In genomic region chr17:27027460-27028283, GRCm38 (mm10) we compare ENCODE assay signal across 8 mouse cellular contexts. TPM values are rescaled to one million over a fixed set of nuclear protein-coding genes. Genes with fewer than 3 reads are reported as not detected.
A peak's percentile ranks its signal among the peaks of the same experiment; 100 is the strongest.
DNase-seq lines count a peak whose midpoint lies in the region; ATAC-seq and TF ChIP-seq lines count a peak whose summit lies in the region.

No protein-coding gene starts in this region.

- H3K4me2 ChIP-seq in hindbrain, embryonic 12.5 days (replicated peaks): peak overlapping the region; percentile 88
- peak overlapping the region; percentile 82 for H3K4me2 ChIP-seq in limb, embryonic 15.5 days
- peak overlapping the region; percentile 62 for H3K4me2 ChIP-seq in midbrain, postnatal 0 days (ENCODE audit: low read depth, low read length, poor library complexity, severe bottlenecking)

- no peaks in the 10 kb centered on the region; the same call in 1 of the 2 replicates for H3K9me3 ChIP-seq in erythroblast, embryonic 14.5 days (ENCODE audit: control insufficient read depth, low read length)
- no peaks in the 10 kb centered on the region for H3K9me3 ChIP-seq in hindbrain, embryonic 12.5 days (replicated peaks)
- no peaks in the 10 kb centered on the region for H3K9me3 ChIP-seq in limb, embryonic 15.5 days
- H3K9me3 ChIP-seq in midbrain, postnatal 0 days (ENCODE audit: low read length): no peaks in the 10 kb centered on the region

- peaks cover 25% of the 10 kb centered on the region for H3K36me3 ChIP-seq in erythroblast, embryonic 14.5 days (ENCODE audit: control insufficient read depth)
- H3K36me3 ChIP-seq in hindbrain, embryonic 12.5 days: peaks cover 36% of the 10 kb centered on the region
- H3K36me3 ChIP-seq in limb, embryonic 15.5 days: peaks cover 34% of the 10 kb centered on the region
- H3K36me3 ChIP-seq in midbrain, postnatal 0 days (ENCODE audit: insufficient read depth, low read length): peaks cover 20% of the 10 kb centered on the region

- 46% methylated on average over 12 of the region's 12 CpGs for WGBS in hindbrain, embryonic 12.5 days
- WGBS in limb, embryonic 15.5 days: 20% methylated on average over 12 of the region's 12 CpGs
- 31% methylated on average over 12 of the region's 12 CpGs for WGBS in midbrain, postnatal 0 days

- no peaks in the 10 kb centered on the region for H3K27me3 ChIP-seq in erythroblast, embryonic 14.5 days (ENCODE audit: control insufficient read depth)
- no peaks in the 10 kb centered on the region for H3K27me3 ChIP-seq in hindbrain, embryonic 12.5 days
- no peaks in the 10 kb centered on the region for H3K27me3 ChIP-seq in limb, embryonic 15.5 days
- H3K27me3 ChIP-seq in midbrain, postnatal 0 days (ENCODE audit: insufficient read depth, low read length): no peaks in the 10 kb centered on the region

- DNase-seq in layer of hippocampus, postnatal 10 days (ENCODE audit: low spot score in 2 of 2): peak; percentile 60 to 67
- DNase-seq in layer of hippocampus, adult 18-20 months (ENCODE audit: low spot score in 2 of 2): no peak
- peak; percentile 67 for DNase-seq in ZHBTc4 (ENCODE audit: low read depth, low spot score)
- peak; percentile 58 for DNase-seq in midbrain, postnatal 0 days (ENCODE audit: low spot score)
- DNase-seq in ovary, postnatal 14 days (ENCODE audit: low spot score): no peak

- TF ChIP-seq CTCF in midbrain, postnatal 0 days (IDR thresholded peaks at IDR 0.05): no peak

- H3K9ac ChIP-seq in hindbrain, embryonic 12.5 days: peak overlapping the region; percentile 93
- H3K9ac ChIP-seq in limb, embryonic 15.5 days: peak overlapping the region; percentile 86
- H3K9ac ChIP-seq in midbrain, postnatal 0 days (replicated peaks; ENCODE audit: low read length, poor library complexity, severe bottlenecking): peak overlapping the region; percentile 90

- ATAC-seq in hindbrain, embryonic 12.5 days (ENCODE audit: low FRiP score): peak; percentile 39
- 0 out of 2 replicates have a peak, but pooled peaks have one; percentile 8 for ATAC-seq in limb, embryonic 15.5 days (ENCODE audit: insufficient number of reproducible peaks, low FRiP score, low TSS enrichment, low read depth)
- ATAC-seq in midbrain, postnatal 0 days (ENCODE audit: low FRiP score): peak; percentile 48; the same call in 1 of the 2 replicates

- peaks cover 36% of the 10 kb centered on the region for H3K4me1 ChIP-seq in erythroblast, embryonic 14.5 days (ENCODE audit: control insufficient read depth)
- H3K4me1 ChIP-seq in hindbrain, embryonic 12.5 days: peaks cover 17% of the 10 kb centered on the region
- peaks cover 18% of the 10 kb centered on the region for H3K4me1 ChIP-seq in limb, embryonic 15.5 days
- peaks cover 7% of the 10 kb centered on the region for H3K4me1 ChIP-seq in midbrain, postnatal 0 days (ENCODE audit: insufficient read depth, low read length)

- H3K4me3 ChIP-seq in erythroblast, embryonic 14.5 days (replicated peaks): peak overlapping the region; percentile 71
- peak overlapping the region; percentile 68 for H3K4me3 ChIP-seq in hindbrain, embryonic 12.5 days
- peak overlapping the region; percentile 68 for H3K4me3 ChIP-seq in limb, embryonic 15.5 days
- peak overlapping the region; percentile 52 for H3K4me3 ChIP-seq in midbrain, postnatal 0 days (ENCODE audit: low read depth, low read length)

- H3K27ac ChIP-seq in hindbrain, embryonic 12.5 days: peak overlapping the region; percentile 80
- peak overlapping the region; percentile 81 for H3K27ac ChIP-seq in limb, embryonic 15.5 days
- H3K27ac ChIP-seq in midbrain, postnatal 0 days (ENCODE audit: low read depth, low read length): peak overlapping the region; percentile 79

RNA-seq across cellular contexts. Expression of gene Bak1, which starts 1.1 kb away (rescaled TPM):
- 10 to 100 TPM; 29.3 to 33.2 TPM for total RNA-seq in layer of hippocampus, postnatal 10 days (2021)
- total RNA-seq in layer of hippocampus, adult 18-20 months (2021): 10 to 100 TPM; 12.1 to 12.9 TPM
- polyA plus RNA-seq in erythroblast, embryonic 14.5 days (2012): 8.1 TPM in 2 replicates
- polyA plus RNA-seq in hindbrain, embryonic 12.5 days (2016; fragmentation: Nextera tagmentation; extraction: Ambion mirVana): 3.3 and 3.5 TPM in 2 replicates
- 4.0 and 5.5 TPM in 2 replicates for polyA plus RNA-seq in limb, embryonic 15.5 days (2015; fragmentation: Nextera tagmentation; extraction: Ambion mirVana)
- total RNA-seq in midbrain, postnatal 0 days (2014; rRNA removed): 57.3 and 82.4 TPM in 2 replicates
- polyA plus RNA-seq in midbrain, postnatal 0 days (2015; fragmentation: Nextera tagmentation; extraction: Ambion mirVana): 3.9 and 5.3 TPM in 2 replicates

RNA-seq across cellular contexts. Expression of gene Itpr3, which starts 29.4 kb away (rescaled TPM):
- total RNA-seq in layer of hippocampus, postnatal 10 days (2021): 1 to 10 TPM; 2.4 to 2.9 TPM
- 1 to 10 TPM; 2.1 to 2.4 TPM for total RNA-seq in layer of hippocampus, adult 18-20 months (2021)
- polyA plus RNA-seq in erythroblast, embryonic 14.5 days (2012): 0.02 and 0.04 TPM in 2 replicates
- 2.5 and 2.8 TPM in 2 replicates for polyA plus RNA-seq in hindbrain, embryonic 12.5 days (2016; fragmentation: Nextera tagmentation; extraction: Ambion mirVana)
- polyA plus RNA-seq in limb, embryonic 15.5 days (2015; fragmentation: Nextera tagmentation; extraction: Ambion mirVana): 4.3 and 4.4 TPM in 2 replicates
- total RNA-seq in midbrain, postnatal 0 days (2014; rRNA removed): 4.5 and 4.7 TPM in 2 replicates
- polyA plus RNA-seq in midbrain, postnatal 0 days (2015; fragmentation: Nextera tagmentation; extraction: Ambion mirVana): 0.39 and 0.90 TPM in 2 replicates

RNA-seq across cellular contexts. Expression of gene Zbtb9, which starts 54.7 kb away (rescaled TPM):
- total RNA-seq in layer of hippocampus, postnatal 10 days (2021): 10 to 100 TPM; 11.8 to 14.0 TPM
- total RNA-seq in layer of hippocampus, adult 18-20 months (2021): 10 to 100 TPM; 15.2 to 15.5 TPM
- polyA plus RNA-seq in erythroblast, embryonic 14.5 days (2012): 0.12 and 0.13 TPM in 2 replicates
- 19.4 and 19.7 TPM in 2 replicates for polyA plus RNA-seq in hindbrain, embryonic 12.5 days (2016; fragmentation: Nextera tagmentation; extraction: Ambion mirVana)
- 13.5 and 14.1 TPM in 2 replicates for polyA plus RNA-seq in limb, embryonic 15.5 days (2015; fragmentation: Nextera tagmentation; extraction: Ambion mirVana)
- 16.1 and 19.4 TPM in 2 replicates for total RNA-seq in midbrain, postnatal 0 days (2014; rRNA removed)
- 6.6 and 6.7 TPM in 2 replicates for polyA plus RNA-seq in midbrain, postnatal 0 days (2015; fragmentation: Nextera tagmentation; extraction: Ambion mirVana)

Comparison
In these comparisons a context has a peak if more than half of its experiments do, and no peak if none do; other contexts are left out.
1. DNase-seq: peak in layer of hippocampus, postnatal 10 days (2 of 2), ZHBTc4 (single experiment) and midbrain, postnatal 0 days (single experiment); none in layer of hippocampus, adult 18-20 months (0 of 2) and ovary, postnatal 14 days (single experiment).
2. Peak in every context shown above with its lines, with median percentiles within 50 percentile points of each other: H3K4me3 ChIP-seq, ATAC-seq, H3K27ac ChIP-seq, H3K4me2 ChIP-seq and H3K9ac ChIP-seq.